Mouse (Mus musculus): ENCODE results near the gene Cwf19l2. TPM values are rescaled to one million over a fixed set of nuclear protein-coding genes. Genes with fewer than 3 reads are reported as not detected.
"Not testable (repeated sequence)": the region's sequence is repeated elsewhere in the genome, so short reads cannot be mapped to it uniquely, and the experiment has no call there.

Cwf19l2 gene
- total RNA-seq (2014; rRNA removed) (8.8 and 13.5 TPM in 2 replicates), polyA plus RNA-seq (2012; rRNA removed) (0.40 and 0.57 TPM in 2 replicates)

GRCm38 (mm10) chr9:3403251-3404208 lies at the start of gene Cwf19l2:
Gene Cwf19l2 (plus strand): TSS chr9:3403592.
- Histone ChIP-seq H3K27me3 (ENCODE audit: control insufficient read depth, insufficient read depth, low read length) (no peaks in the 10 kb centered on the region), H3K4me1 (ENCODE audit: control insufficient read depth, insufficient read depth, low read length) (no peaks in the 10 kb centered on the region), H3K4me3 (ENCODE audit: insufficient read depth, low read depth, low read length) (peak within 1 kb of the TSS; percentile 58), H3K36me3 (ENCODE audit: control insufficient read depth, insufficient read depth, low read length) (no peaks in the 10 kb centered on the region), H3K27ac (replicated peaks; ENCODE audit: insufficient read depth, low read depth, low read length) (peak within 1 kb of the TSS; percentile 67), H3K9ac (ENCODE audit: low read depth, low read length) (peak within 1 kb of the TSS; percentile 80), H3K79me2 (ENCODE audit: control insufficient read depth, insufficient read depth, low read length) (peaks cover 11% of the 10 kb centered on the region; the same call in 1 of the 2 replicates)
- TF ChIP-seq POLR2A (IDR thresholded peaks at IDR 0.05; ENCODE audit: extremely low read depth, insufficient read depth, low read length) = 0 out of 2 replicates have a peak, but pooled peaks have one; percentile 21
- TF ChIP-seq CTCF (IDR thresholded peaks at IDR 0.05; ENCODE audit: low read depth, low read length) = peak; percentile 42
- WGBS = under 1% methylated on average over 28 of the region's 28 CpGs
- DNase-seq (ENCODE audit: extremely low read depth, low read depth, low spot score) = peak; percentile 92

GRCm38 (mm10) chr9:3376323-3376722 lies 27.1 kb upstream of the Cwf19l2 start:
- not testable (repeated sequence) for H3K4me3 ChIP-seq (ENCODE audit: insufficient read depth, low read depth, low read length); H3K27ac ChIP-seq (replicated peaks; ENCODE audit: insufficient read depth, low read depth, low read length); H3K9ac ChIP-seq (ENCODE audit: low read depth, low read length); H3K36me3 ChIP-seq (ENCODE audit: control insufficient read depth, insufficient read depth, low read length); H3K79me2 ChIP-seq (ENCODE audit: control insufficient read depth, insufficient read depth, low read length); H3K27me3 ChIP-seq (ENCODE audit: control insufficient read depth, insufficient read depth, low read length); H3K4me1 ChIP-seq (ENCODE audit: control insufficient read depth, insufficient read depth, low read length); DNase-seq (ENCODE audit: extremely low read depth, low read depth, low spot score)
- 74% methylated on average over 1 of the region's 1 CpGs for WGBS

- peaks cover 11% of the 10 kb centered on the region; the same call in 1 of the 2 replicates for H3K79me2 ChIP-seq (ENCODE audit: control insufficient read depth, insufficient read depth, low read length)
- peak overlapping the region; percentile 80 for H3K9ac ChIP-seq (ENCODE audit: low read depth, low read length)
- H3K27me3 ChIP-seq (ENCODE audit: control insufficient read depth, insufficient read depth, low read length) = no peaks in the 10 kb centered on the region
- H3K27ac ChIP-seq (replicated peaks; ENCODE audit: insufficient read depth, low read depth, low read length) = no peak overlapping the region; the same call in 1 of the 2 replicates
- TF ChIP-seq POLR2A (IDR thresholded peaks at IDR 0.05; ENCODE audit: extremely low read depth, insufficient read depth, low read length) (no peak), CTCF (IDR thresholded peaks at IDR 0.05; ENCODE audit: low read depth, low read length) (no peak)
- H3K4me3 ChIP-seq (ENCODE audit: insufficient read depth, low read depth, low read length) = peak overlapping the region; percentile 58
- no peaks in the 10 kb centered on the region for H3K4me1 ChIP-seq (ENCODE audit: control insufficient read depth, insufficient read depth, low read length)
- WGBS = under 1% methylated on average over 13 of the region's 13 CpGs
- DNase-seq (ENCODE audit: extremely low read depth, low read depth, low spot score) = peak; percentile 53
- no peaks in the 10 kb centered on the region for H3K36me3 ChIP-seq (ENCODE audit: control insufficient read depth, insufficient read depth, low read length)
Observed at GRCm38 (mm10) chr9:3404372-3404771, 980 bp downstream of the Cwf19l2 start.

GRCm38 (mm10) chr9:3439555-3440300 lies 36.3 kb downstream of the Cwf19l2 start:
- H3K9ac ChIP-seq (ENCODE audit: low read depth, low read length); H3K27ac ChIP-seq (replicated peaks; ENCODE audit: insufficient read depth, low read depth, low read length); DNase-seq (ENCODE audit: extremely low read depth, low read depth, low spot score); H3K36me3 ChIP-seq (ENCODE audit: control insufficient read depth, insufficient read depth, low read length); H3K27me3 ChIP-seq (ENCODE audit: control insufficient read depth, insufficient read depth, low read length); H3K4me3 ChIP-seq (ENCODE audit: insufficient read depth, low read depth, low read length); H3K4me1 ChIP-seq (ENCODE audit: control insufficient read depth, insufficient read depth, low read length); H3K79me2 ChIP-seq (ENCODE audit: control insufficient read depth, insufficient read depth, low read length): not testable (repeated sequence)
- 94% methylated on average over 6 of the region's 6 CpGs for WGBS

GRCm38 (mm10) chr9:3471897-3472296 lies 68.5 kb downstream of the Cwf19l2 start:
- H3K79me2 ChIP-seq (ENCODE audit: control insufficient read depth, insufficient read depth, low read length) = no peaks in the 10 kb centered on the region

More at GRCm38 (mm10) chr9:3471897-3472296, 68.5 kb downstream of the Cwf19l2 start:
- no peak for TF ChIP-seq CTCF (IDR thresholded peaks at IDR 0.05; ENCODE audit: low read depth, low read length)
- no peak for TF ChIP-seq POLR2A (IDR thresholded peaks at IDR 0.05; ENCODE audit: extremely low read depth, insufficient read depth, low read length)
- Histone ChIP-seq H3K4me3 (ENCODE audit: insufficient read depth, low read depth, low read length) (no peak overlapping the region), H3K9ac (ENCODE audit: low read depth, low read length) (no peak overlapping the region), H3K36me3 (ENCODE audit: control insufficient read depth, insufficient read depth, low read length) (peaks cover 19% of the 10 kb centered on the region; the same call in 1 of the 2 replicates), H3K27me3 (ENCODE audit: control insufficient read depth, insufficient read depth, low read length) (no peaks in the 10 kb centered on the region), H3K4me1 (ENCODE audit: control insufficient read depth, insufficient read depth, low read length) (no peaks in the 10 kb centered on the region), H3K27ac (replicated peaks; ENCODE audit: insufficient read depth, low read depth, low read length) (no peak overlapping the region)
- no peak for DNase-seq (ENCODE audit: extremely low read depth, low read depth, low spot score)

All from liver, adult 2 months (tissue).